Mouse (Mus musculus) MEL (cell line): ENCODE data around the gene Galnt17. TPM values are rescaled to one million over a fixed set of nuclear protein-coding genes. Genes with fewer than 3 reads are reported as not detected.

Source experiments
- DNase-seq: peaks from one replicate; pipeline ENCODE4 v3.0.0; 2011; ENCODE audit warnings: low read depth, low spot score
- H3K27ac ChIP-seq: 2 replicates; pipeline ENCODE4 v1.5.1; 2012; ENCODE audit warnings: low read depth, mild to moderate bottlenecking, control low read depth, low read length, moderate library complexity; ENCODE audit not compliant: control insufficient read depth
- H3K27me3 ChIP-seq, 2 experiments: fragments of 150-350 bp in 1 of 2; sonication (generic) in 1 of 2; 2 replicates each; pipeline ENCODE4 v1.6.1; 2012; ENCODE audit warnings: low read length in 2 of 2, mild to moderate bottlenecking in 2 of 2, improper control_type of control experiment in 1 of 2, moderate library complexity in 1 of 2; ENCODE audit not compliant: insufficient read depth in 2 of 2, control insufficient read depth in 1 of 2
- H3K36me3 ChIP-seq, 2 experiments: 2 replicates each; pipeline ENCODE4 v1.6.1; 2012 to 2014; ENCODE audit warnings: low read length in 2 of 2, improper control_type of control experiment in 1 of 2, inconsistent platforms in 1 of 2, mild to moderate bottlenecking in 1 of 2; ENCODE audit not compliant: insufficient read depth in 2 of 2, control insufficient read depth in 1 of 2
- H3K4me1 ChIP-seq, 2 experiments: fragments of 150-350 bp in 1 of 2; sonication (generic) in 1 of 2; 2 replicates each; pipeline ENCODE4 v1.6.1; 2012; ENCODE audit warnings: low read length in 2 of 2, improper control_type of control experiment in 1 of 2, mild to moderate bottlenecking in 1 of 2; ENCODE audit not compliant: insufficient read depth in 2 of 2, control insufficient read depth in 1 of 2
- H3K4me3 ChIP-seq, 2 experiments: fragments of 150-350 bp in 1 of 2; sonication (generic) in 1 of 2; 2 replicates each; pipeline ENCODE4 v1.5.1; 2012; ENCODE audit warnings: low read depth in 2 of 2, low read length in 2 of 2, mild to moderate bottlenecking in 2 of 2, moderate library complexity in 2 of 2, control low read depth in 1 of 2, improper control_type of control experiment in 1 of 2; ENCODE audit not compliant: control insufficient read depth in 1 of 2, insufficient read depth in 1 of 2
- H3K79me2 ChIP-seq: 2 replicates; pipeline ENCODE4 v1.6.1; 2012; ENCODE audit warnings: mild to moderate bottlenecking, low read length, moderate library complexity; ENCODE audit not compliant: control insufficient read depth, poor library complexity, insufficient read depth
- H3K9ac ChIP-seq: 2 replicates; pipeline ENCODE4 v1.6.1; 2012; ENCODE audit warnings: low read depth, mild to moderate bottlenecking, control low read depth, low read length, moderate library complexity; ENCODE audit not compliant: control insufficient read depth, poor library complexity, severe bottlenecking
- H3K9me3 ChIP-seq: fragments of 150-350 bp; sonication (generic); replicated peaks from 2 replicates; pipeline ENCODE4 v1.6.1; 2012; ENCODE audit warnings: mild to moderate bottlenecking, low read length, improper control_type of control experiment, moderate library complexity; ENCODE audit not compliant: insufficient read depth
- CHD1 ChIP-seq: IDR thresholded peaks from 2 replicates; pipeline ENCODE4 v1.6.1; 2012; ENCODE audit warnings: low read depth, mild to moderate bottlenecking, inconsistent platforms, low read length, improper control_type of control experiment
- CTCF ChIP-seq, 3 experiments: IDR thresholded peaks in 2 of 3; conservative IDR thresholded peaks in 1 of 3; 2 replicates each; pipeline ENCODE4 v1.5.1; 2011 to 2012; ENCODE audit warnings: low read length in 3 of 3, low read depth in 2 of 3, mild to moderate bottlenecking in 2 of 3, improper control_type of control experiment in 1 of 3, inconsistent platforms in 1 of 3, mixed read lengths in 1 of 3, moderate library complexity in 1 of 3; ENCODE audit not compliant: control insufficient read depth in 1 of 3, insufficient read depth in 1 of 3, poor library complexity in 1 of 3, severe bottlenecking in 1 of 3
- E2F4 ChIP-seq: IDR thresholded peaks from 2 replicates; pipeline ENCODE4 v1.6.1; 2011; ENCODE audit warnings: low read depth, low read length, improper control_type of control experiment, borderline replicate concordance
- ELF1 ChIP-seq: IDR thresholded peaks from 2 replicates; pipeline ENCODE4 v1.6.1; 2014; ENCODE audit warnings: low read depth, mild to moderate bottlenecking, inconsistent platforms, low read length, improper control_type of control experiment, moderate library complexity
- EP300 ChIP-seq, 2 experiments: IDR thresholded peaks; 2 replicates each; pipeline ENCODE4 v1.6.1; 2011; ENCODE audit warnings: improper control_type of control experiment in 2 of 2, low read length in 2 of 2, low read depth in 1 of 2, mild to moderate bottlenecking in 1 of 2
- GABPA ChIP-seq: IDR thresholded peaks from 2 replicates; pipeline ENCODE4 v1.6.1; 2012; ENCODE audit warnings: low read depth, mild to moderate bottlenecking, inconsistent platforms, low read length, improper control_type of control experiment, moderate library complexity
- GATA1 ChIP-seq: IDR thresholded peaks from 2 replicates; pipeline ENCODE4 v1.6.1; 2011; ENCODE audit warnings: low read depth, low read length, improper control_type of control experiment
- HCFC1 ChIP-seq: IDR thresholded peaks from 2 replicates; pipeline ENCODE4 v1.6.1; 2012; ENCODE audit warnings: low read depth, mild to moderate bottlenecking, inconsistent platforms, low read length, improper control_type of control experiment, moderate library complexity
- JUND ChIP-seq: IDR thresholded peaks from 2 replicates; pipeline ENCODE4 v1.6.1; 2011; ENCODE audit warnings: low read depth, mild to moderate bottlenecking, improper control_type of control experiment, low read length
- MAFK ChIP-seq: IDR thresholded peaks from 2 replicates; pipeline ENCODE4 v1.6.1; 2011; ENCODE audit warnings: low read depth, mild to moderate bottlenecking, low read length, improper control_type of control experiment, borderline replicate concordance
- MEF2A ChIP-seq: IDR thresholded peaks from 2 replicates; pipeline ENCODE4 v1.6.1; 2014; ENCODE audit warnings: low read depth, mild to moderate bottlenecking, inconsistent platforms, low read length, improper control_type of control experiment; ENCODE audit not compliant: poor library complexity, insufficient replicate concordance, severe bottlenecking; ENCODE audit errors: extremely low read depth
- MXI1 ChIP-seq: IDR thresholded peaks from 2 replicates; pipeline ENCODE4 v1.6.1; 2011; ENCODE audit warnings: mild to moderate bottlenecking, low read depth, low read length, improper control_type of control experiment
- MYB ChIP-seq: IDR thresholded peaks from 2 replicates; pipeline ENCODE4 v1.6.1; 2011; ENCODE audit warnings: mild to moderate bottlenecking, low read depth, low read length, improper control_type of control experiment
- NRF1 ChIP-seq: IDR thresholded peaks from 2 replicates; pipeline ENCODE4 v1.6.1; 2014; ENCODE audit warnings: low read depth, mild to moderate bottlenecking, inconsistent platforms, low read length, improper control_type of control experiment, moderate library complexity; ENCODE audit not compliant: poor library complexity, insufficient read depth, severe bottlenecking
- POLR2A ChIP-seq, 2 experiments: IDR thresholded peaks; 2 replicates each; pipeline ENCODE4 v1.6.1; 2011 to 2012; ENCODE audit warnings: low read length in 2 of 2, mild to moderate bottlenecking in 2 of 2, control low read depth in 1 of 2, improper control_type of control experiment in 1 of 2, low read depth in 1 of 2, moderate library complexity in 1 of 2; ENCODE audit not compliant: control insufficient read depth in 1 of 2, insufficient read depth in 1 of 2, poor library complexity in 1 of 2
- RAD21 ChIP-seq: IDR thresholded peaks from 2 replicates; pipeline ENCODE4 v1.6.1; 2011; ENCODE audit warnings: mild to moderate bottlenecking, low read depth, low read length, improper control_type of control experiment
- SMC3 ChIP-seq: IDR thresholded peaks from 2 replicates; pipeline ENCODE4 v1.6.1; 2011; ENCODE audit warnings: low read depth, low read length, improper control_type of control experiment
- TAL1 ChIP-seq: IDR thresholded peaks from 2 replicates; pipeline ENCODE4 v1.6.1; 2012; ENCODE audit warnings: mild to moderate bottlenecking, inconsistent platforms, low read length, moderate library complexity, mixed read lengths
- UBTF ChIP-seq: IDR thresholded peaks from 2 replicates; pipeline ENCODE4 v1.6.1; 2012; ENCODE audit warnings: low read depth, mild to moderate bottlenecking, inconsistent platforms, low read length, improper control_type of control experiment, moderate library complexity, borderline replicate concordance; ENCODE audit not compliant: insufficient read depth
- USF1 ChIP-seq: IDR thresholded peaks from 2 replicates; pipeline ENCODE4 v1.6.1; 2014; ENCODE audit warnings: low read depth, mild to moderate bottlenecking, inconsistent platforms, low read length, improper control_type of control experiment, moderate library complexity
- USF2 ChIP-seq, 2 experiments: IDR thresholded peaks; 2 replicates each; pipeline ENCODE4 v1.6.1; 2011 to 2012; ENCODE audit warnings: improper control_type of control experiment in 2 of 2, low read length in 2 of 2, borderline replicate concordance in 1 of 2, inconsistent platforms in 1 of 2, low read depth in 1 of 2, mild to moderate bottlenecking in 1 of 2; ENCODE audit not compliant: insufficient read depth in 1 of 2
- ZKSCAN1 ChIP-seq: IDR thresholded peaks from 2 replicates; pipeline ENCODE4 v1.6.1; 2012; ENCODE audit warnings: low read depth, mild to moderate bottlenecking, inconsistent platforms, low read length, improper control_type of control experiment, moderate library complexity
- ZMIZ1 ChIP-seq: IDR thresholded peaks from 2 replicates; pipeline ENCODE4 v1.6.1; 2012; ENCODE audit warnings: low read depth, mild to moderate bottlenecking, inconsistent platforms, low read length, improper control_type of control experiment, moderate library complexity
- ZNF384 ChIP-seq: IDR thresholded peaks from 2 replicates; pipeline ENCODE4 v1.6.1; 2012; ENCODE audit warnings: low read depth, mild to moderate bottlenecking, inconsistent platforms, low read length, improper control_type of control experiment
- polyA plus RNA-seq, 2 experiments: library from polyadenylated mRNA; stranded (reverse) in 1 of 2; unstranded in 1 of 2; fragments of >175 nt in 1 of 2; fragments of >200 nt in 1 of 2; gene quantifications; 2 replicates each; pipeline versions ENCODE4 v1.2.1 to v1.2.4; 2012; ENCODE audit warnings: low replicate concordance in 2 of 2, low read depth in 1 of 2; ENCODE audit not compliant: insufficient read length in 2 of 2, insufficient read depth in 1 of 2, missing spikeins in 1 of 2
- total RNA-seq: library from RNA; depleted of rRNA; stranded (reverse); fragments of 300-350 nt; gene quantifications from 2 replicates; pipeline ENCODE4 v1.2.3, GENCODE M21; 2012

The Galnt17 gene
- total and polyA plus RNA-seq, 3 experiments, result not detected

DNA sequence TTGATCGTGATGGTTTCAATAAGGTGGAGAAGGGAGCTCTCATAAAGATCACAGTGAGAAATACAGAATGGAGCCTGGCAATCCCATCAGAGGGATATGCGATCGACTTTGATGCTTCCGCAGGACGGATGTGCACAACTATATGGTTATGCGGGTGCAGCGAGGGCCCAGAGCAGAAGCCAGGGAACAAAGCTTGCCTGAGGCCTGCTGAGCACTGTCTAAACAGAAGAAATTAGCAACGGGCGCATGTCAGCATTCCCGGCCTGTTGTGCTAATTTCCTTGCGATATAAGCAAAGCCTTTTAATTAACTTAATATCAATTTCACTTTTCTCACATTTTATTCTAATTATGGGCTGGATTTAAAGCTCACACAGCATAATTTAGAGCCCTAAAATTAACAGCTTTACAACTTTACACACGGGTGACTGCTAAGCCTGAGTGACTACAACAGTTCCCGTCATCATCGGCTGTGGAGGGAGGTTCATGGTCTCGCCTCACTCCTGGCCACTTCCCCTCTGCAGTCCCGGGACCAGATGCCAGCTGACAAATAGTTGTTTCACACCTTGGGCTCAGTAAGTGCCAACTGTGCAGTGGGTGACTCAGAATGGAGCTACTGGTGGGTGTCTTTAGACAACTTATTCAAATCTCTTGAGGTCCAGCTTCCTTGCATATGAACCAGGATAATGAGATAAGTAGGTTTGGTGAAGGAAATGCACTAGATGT, 14.4 kb downstream of the Galnt17 start:
- Histone ChIP-seq H3K4me1 (no peaks in the 10 kb centered on the region), H3K9me3 (no peaks in the 10 kb centered on the region), H3K9ac (no peak overlapping the region), H3K27me3 (no peaks in the 10 kb centered on the region), H3K4me3 (no peak overlapping the region), H3K27ac (no peak overlapping the region), H3K79me2 (no peaks in the 10 kb centered on the region)
- DNase-seq, result no peak
- TF ChIP-seq JUND (no peak), UBTF (no peak), CHD1 (no peak), EP300 (IDR thresholded peaks at IDR 0.05; ENCODE audit: low read depth in 1 of 2, low read length in 2 of 2) (no peak), HCFC1 (no peak), SMC3 (no peak), USF2 (IDR thresholded peaks at IDR 0.05; ENCODE audit: borderline replicate concordance in 1 of 2, insufficient read depth in 1 of 2, low read depth in 1 of 2, low read length in 2 of 2) (no peak), CTCF (IDR thresholded peaks at IDR 0.05 in 2 of 3, conservative IDR thresholded peaks at IDR 0.05 in 1 of 3; ENCODE audit: control insufficient read depth in 1 of 3, insufficient read depth in 1 of 3, low read depth in 2 of 3, low read length in 3 of 3, poor library complexity in 1 of 3, severe bottlenecking in 1 of 3) (no peak), GATA1 (no peak), ZNF384 (no peak), E2F4 (no peak), ZKSCAN1 (no peak), ZMIZ1 (no peak)
- TF ChIP-seq, all 39 proteins: peak for 0
- H3K36me3 ChIP-seq, result no peaks in the 10 kb centered on the region

DNA sequence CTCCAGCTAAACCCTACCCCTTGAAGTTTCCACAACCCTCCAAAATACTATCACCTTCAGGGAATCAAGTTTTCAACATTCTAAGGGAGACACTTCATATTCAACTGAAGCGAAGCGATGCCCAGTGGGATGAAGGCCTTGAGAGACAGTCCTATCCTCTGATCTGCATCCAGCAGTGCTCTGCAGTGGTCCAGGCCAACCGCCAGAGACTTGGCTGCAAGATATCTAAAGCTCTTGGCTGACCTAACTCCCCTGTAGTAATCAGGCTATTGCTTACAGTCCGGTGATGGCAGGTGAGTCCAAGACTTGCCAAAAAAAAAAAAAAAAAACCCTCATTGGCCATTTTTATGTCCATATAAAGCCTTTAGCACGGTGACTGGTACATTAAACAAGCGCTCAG, 21.2 kb downstream of the Galnt17 start:
- H3K4me1 ChIP-seq, result no peaks in the 10 kb centered on the region
- DNase-seq, result no peak
- no peak overlapping the region for H3K27ac ChIP-seq
- H3K79me2 ChIP-seq, result no peaks in the 10 kb centered on the region
- H3K27me3 ChIP-seq, result no peaks in the 10 kb centered on the region
- TF ChIP-seq CTCF (IDR thresholded peaks at IDR 0.05 in 2 of 3, conservative IDR thresholded peaks at IDR 0.05 in 1 of 3; ENCODE audit: control insufficient read depth in 1 of 3, insufficient read depth in 1 of 3, low read depth in 2 of 3, low read length in 3 of 3, poor library complexity in 1 of 3, severe bottlenecking in 1 of 3), result no peak
- no peak for TF ChIP-seq NRF1
- no peak for TF ChIP-seq USF2 (IDR thresholded peaks at IDR 0.05; ENCODE audit: borderline replicate concordance in 1 of 2, insufficient read depth in 1 of 2, low read depth in 1 of 2, low read length in 2 of 2)
- TF ChIP-seq MAFK, result no peak
- no peak for TF ChIP-seq USF1
- no peak for TF ChIP-seq GABPA
- TF ChIP-seq ELF1, result no peak
- no peak for TF ChIP-seq E2F4
- TF ChIP-seq RAD21, result no peak
- no peak for TF ChIP-seq HCFC1
- no peak for TF ChIP-seq JUND
- TF ChIP-seq ZNF384, result no peak
- TF ChIP-seq SMC3, result no peak
- no peak for TF ChIP-seq POLR2A (IDR thresholded peaks at IDR 0.05; ENCODE audit: control insufficient read depth in 1 of 2, insufficient read depth in 1 of 2, low read depth in 1 of 2, low read length in 2 of 2, poor library complexity in 1 of 2)
- TF ChIP-seq MXI1, result no peak
- TF ChIP-seq MYB, result no peak
- TF ChIP-seq TAL1, result no peak
- TF ChIP-seq MEF2A, result no peak
- TF ChIP-seq EP300 (IDR thresholded peaks at IDR 0.05; ENCODE audit: low read depth in 1 of 2, low read length in 2 of 2), result no peak
- H3K36me3 ChIP-seq, result no peaks in the 10 kb centered on the region
- no peak overlapping the region for H3K4me3 ChIP-seq
- no peak overlapping the region for H3K9ac ChIP-seq
- no peaks in the 10 kb centered on the region for H3K9me3 ChIP-seq
